Mouse (Mus musculus) erythroblast, embryonic 14.5 days (primary cell): ENCODE data around the gene Pcsk5. TPM values are rescaled to one million over a fixed set of nuclear protein-coding genes. Genes with fewer than 3 reads are reported as not detected.

ENCODE experiments used
- H3K27me3 ChIP-seq: 2 replicates; pipeline ENCODE4 v1.6.1; 2012; ENCODE audit warnings: inconsistent platforms; ENCODE audit not compliant: control insufficient read depth
- H3K36me3 ChIP-seq: 2 replicates; pipeline ENCODE4 v1.6.1; 2012; ENCODE audit warnings: mild to moderate bottlenecking, inconsistent platforms; ENCODE audit not compliant: control insufficient read depth
- H3K4me1 ChIP-seq: 2 replicates; pipeline ENCODE4 v1.6.1; 2012; ENCODE audit warnings: inconsistent platforms; ENCODE audit not compliant: control insufficient read depth
- H3K4me3 ChIP-seq: replicated peaks from 2 replicates; pipeline ENCODE3; 2012; ENCODE audit warnings: moderate library complexity, mild to moderate bottlenecking, inconsistent platforms
- H3K9me3 ChIP-seq: 2 replicates; pipeline ENCODE4 v1.6.1; 2012; ENCODE audit warnings: low read length, inconsistent platforms, mixed read lengths; ENCODE audit not compliant: control insufficient read depth
- GATA1 ChIP-seq: IDR thresholded peaks from 2 replicates; pipeline ENCODE4 v1.6.1; 2012; ENCODE audit warnings: low read length, inconsistent platforms, mixed read lengths
- TAL1 ChIP-seq: IDR thresholded peaks from 3 replicates; pipeline ENCODE4 v1.6.1; 2012; ENCODE audit warnings: low read length, inconsistent platforms, mixed read lengths
- polyA plus RNA-seq: library from polyadenylated mRNA; stranded (reverse); fragments of >175 nt; gene quantifications from 2 replicates; pipeline ENCODE4 v1.2.3, GENCODE M21; 2012

The Pcsk5 gene
- polyA plus RNA-seq, 1 experiment, result not detected

DNA sequence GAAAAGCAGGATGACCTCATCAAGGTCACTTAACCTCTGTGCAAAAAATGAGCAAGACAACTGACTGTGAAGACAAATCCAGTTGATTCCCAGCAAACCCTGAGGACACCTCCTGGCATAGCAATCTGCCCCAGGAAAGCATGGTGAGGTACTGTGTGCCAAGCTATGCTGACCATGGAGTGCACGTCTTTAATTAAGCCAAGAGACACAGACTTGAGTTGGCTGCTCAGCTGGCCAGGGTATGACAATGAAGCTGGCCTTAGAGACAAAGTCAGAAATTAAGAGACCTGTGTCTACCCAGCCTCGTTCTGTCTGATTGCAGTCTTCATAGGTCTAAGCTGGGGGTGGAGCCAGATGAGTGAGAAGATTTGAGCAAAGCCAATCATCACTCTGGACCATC is 72.4 kb downstream of the Pcsk5 start:
- TF ChIP-seq TAL1 (no peak), GATA1 (no peak)
- Histone ChIP-seq H3K4me3 (no peak overlapping the region), H3K27me3 (no peaks in the 10 kb centered on the region), H3K9me3 (no peaks in the 10 kb centered on the region), H3K36me3 (no peaks in the 10 kb centered on the region), H3K4me1 (no peaks in the 10 kb centered on the region)

DNA sequence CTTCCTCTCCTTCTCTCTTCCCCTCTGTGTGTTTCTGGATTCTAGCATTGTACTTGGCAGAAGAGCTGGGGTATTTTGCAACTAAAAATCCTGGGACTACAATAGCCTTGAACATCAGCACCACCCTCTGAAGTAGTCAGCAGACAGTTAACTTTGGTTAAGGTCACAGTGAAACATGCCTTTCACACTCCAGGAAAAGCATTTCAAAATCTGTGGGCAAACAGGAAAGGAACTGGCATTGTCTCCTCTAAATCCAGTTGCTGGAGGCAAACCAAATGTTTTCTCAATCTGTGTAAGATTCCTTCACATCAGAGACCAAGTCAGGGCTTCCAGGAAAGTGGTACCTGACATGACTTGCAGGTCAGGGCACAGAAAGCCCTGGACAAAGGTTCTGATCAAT is 74.7 kb downstream of the Pcsk5 start:
- Histone ChIP-seq H3K4me1 (no peaks in the 10 kb centered on the region), H3K27me3 (no peaks in the 10 kb centered on the region), H3K4me3 (no peak overlapping the region), H3K9me3 (no peaks in the 10 kb centered on the region), H3K36me3 (no peaks in the 10 kb centered on the region)
- TF ChIP-seq GATA1 (no peak), TAL1 (no peak)

DNA sequence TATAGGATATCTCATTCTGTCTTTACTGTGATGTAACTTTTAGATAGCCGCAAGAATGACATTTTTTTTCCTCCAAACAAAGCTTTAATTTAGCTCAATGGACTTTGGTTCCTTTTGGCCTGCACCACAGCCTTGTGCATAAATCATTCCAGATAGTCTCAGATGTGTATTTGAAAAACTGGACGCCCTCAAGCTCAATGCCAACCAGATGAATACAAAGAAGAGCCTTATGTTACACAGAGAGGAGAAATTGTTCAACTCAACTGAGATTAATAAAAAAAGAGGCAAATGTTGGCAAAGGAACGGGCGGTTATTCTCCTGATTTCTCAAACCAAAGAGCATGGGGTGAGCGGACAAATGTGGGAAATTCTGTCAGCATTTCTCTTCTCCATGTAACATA is 75.8 kb downstream of the Pcsk5 start:
- H3K36me3 ChIP-seq, result no peaks in the 10 kb centered on the region
- no peaks in the 10 kb centered on the region for H3K27me3 ChIP-seq
- no peaks in the 10 kb centered on the region for H3K9me3 ChIP-seq
- H3K4me3 ChIP-seq, result no peak overlapping the region
- H3K4me1 ChIP-seq, result no peaks in the 10 kb centered on the region
- no peak for TF ChIP-seq GATA1
- TF ChIP-seq TAL1, result no peak

DNA sequence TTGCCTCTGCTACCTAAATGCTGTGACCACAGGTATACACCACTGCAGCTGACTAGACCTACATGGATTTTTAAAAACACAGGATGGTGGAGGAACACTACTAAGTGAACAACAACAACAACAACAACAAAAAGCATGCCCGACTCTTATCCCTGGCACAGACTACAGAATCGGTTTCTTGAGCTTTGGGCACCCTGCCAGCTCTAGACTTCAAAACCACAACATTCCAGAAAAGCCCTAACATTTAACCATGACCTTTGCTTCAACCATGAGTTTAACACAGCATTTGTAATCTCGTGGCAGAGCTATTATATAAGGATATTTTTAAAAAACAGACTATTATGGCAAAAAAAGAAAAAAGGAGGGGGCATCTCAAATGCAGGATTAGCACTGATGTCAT is 84.6 kb downstream of the Pcsk5 start:
- no peaks in the 10 kb centered on the region for H3K36me3 ChIP-seq
- TF ChIP-seq TAL1 (no peak), GATA1 (no peak)

DNA sequence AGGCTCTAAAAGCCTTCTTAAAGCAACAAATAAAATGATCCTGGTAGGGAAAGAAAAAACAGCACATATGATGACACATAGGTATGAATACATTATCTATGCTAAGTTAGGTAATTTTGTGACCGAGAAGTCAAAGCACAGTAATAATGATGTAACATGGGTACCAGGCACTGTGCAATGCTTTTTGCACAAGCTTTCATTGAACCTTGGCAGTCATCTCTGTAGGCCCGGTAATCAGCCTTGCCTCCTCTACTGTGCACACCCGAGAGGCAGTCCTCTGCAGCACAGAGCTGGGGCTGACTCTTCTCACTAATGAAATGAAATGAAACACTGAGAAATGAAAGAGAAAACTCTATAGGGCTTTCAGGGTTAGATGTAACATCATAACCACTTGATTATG is 89.1 kb downstream of the Pcsk5 start:
- H3K4me1 ChIP-seq, result no peaks in the 10 kb centered on the region
- no peaks in the 10 kb centered on the region for H3K27me3 ChIP-seq
- H3K36me3 ChIP-seq, result no peaks in the 10 kb centered on the region
- H3K9me3 ChIP-seq, result no peaks in the 10 kb centered on the region
- TF ChIP-seq GATA1, result no peak
- no peak for TF ChIP-seq TAL1
- H3K4me3 ChIP-seq, result no peak overlapping the region

More for the DNA sequence above, 84.6 kb downstream of the Pcsk5 start:
- Histone ChIP-seq H3K4me1 (no peaks in the 10 kb centered on the region), H3K27me3 (no peaks in the 10 kb centered on the region), H3K4me3 (no peak overlapping the region), H3K9me3 (no peaks in the 10 kb centered on the region)

DNA sequence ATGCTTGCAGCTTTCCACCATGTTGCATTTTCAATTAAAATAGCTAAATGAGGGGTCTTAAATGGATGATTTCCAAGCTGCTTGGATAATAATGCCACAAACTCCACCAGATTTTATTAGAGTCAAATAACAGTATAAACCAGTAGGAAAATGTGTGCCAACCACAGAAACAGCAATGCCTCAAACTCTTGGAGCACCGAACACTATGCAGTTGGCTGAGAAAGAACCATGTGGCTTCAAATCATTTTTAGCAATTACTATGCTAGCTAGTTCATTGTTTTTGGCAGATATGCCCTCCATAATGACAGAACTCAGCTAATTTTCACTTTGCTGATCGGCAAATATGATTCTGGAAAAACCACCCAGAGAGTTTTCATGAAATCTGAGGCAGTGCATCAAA is 92.1 kb downstream of the Pcsk5 start:
- H3K4me3 ChIP-seq, result no peak overlapping the region
- no peaks in the 10 kb centered on the region for H3K36me3 ChIP-seq
- no peaks in the 10 kb centered on the region for H3K9me3 ChIP-seq
- H3K4me1 ChIP-seq, result no peaks in the 10 kb centered on the region
- H3K27me3 ChIP-seq, result no peaks in the 10 kb centered on the region
- TF ChIP-seq GATA1, result no peak
- no peak for TF ChIP-seq TAL1

DNA sequence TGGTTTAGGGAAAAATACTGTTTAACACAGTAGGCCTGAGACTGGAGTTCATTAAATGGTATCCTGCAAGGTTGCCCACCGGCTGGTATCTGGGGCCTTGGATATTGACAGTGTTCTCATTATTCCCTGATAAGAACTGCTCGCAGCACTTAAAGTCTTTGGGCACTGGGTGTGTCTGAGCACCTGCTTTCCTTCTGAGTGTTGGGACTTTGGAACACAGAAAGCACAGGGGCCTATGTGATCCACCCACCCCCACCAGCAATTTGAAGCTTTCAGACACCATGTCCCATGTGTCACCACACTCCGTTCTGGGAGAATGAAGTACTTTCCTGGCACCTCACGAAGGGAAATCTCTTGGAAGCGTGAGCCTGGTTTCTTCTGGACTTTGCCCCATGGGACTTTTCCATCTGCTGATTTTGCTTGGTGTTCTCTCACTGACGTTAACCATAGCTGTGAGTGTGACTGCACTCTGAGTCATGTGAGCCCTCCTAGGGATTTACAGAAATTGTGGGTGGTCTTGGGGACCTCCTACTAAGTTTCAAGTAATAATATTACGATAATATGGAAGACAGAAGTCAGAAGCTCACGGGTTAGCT is 92.9 kb downstream of the Pcsk5 start:
- no peak for TF ChIP-seq TAL1
- Histone ChIP-seq H3K4me3 (no peak overlapping the region), H3K9me3 (no peaks in the 10 kb centered on the region), H3K4me1 (no peaks in the 10 kb centered on the region), H3K27me3 (no peaks in the 10 kb centered on the region), H3K36me3 (no peaks in the 10 kb centered on the region)

DNA sequence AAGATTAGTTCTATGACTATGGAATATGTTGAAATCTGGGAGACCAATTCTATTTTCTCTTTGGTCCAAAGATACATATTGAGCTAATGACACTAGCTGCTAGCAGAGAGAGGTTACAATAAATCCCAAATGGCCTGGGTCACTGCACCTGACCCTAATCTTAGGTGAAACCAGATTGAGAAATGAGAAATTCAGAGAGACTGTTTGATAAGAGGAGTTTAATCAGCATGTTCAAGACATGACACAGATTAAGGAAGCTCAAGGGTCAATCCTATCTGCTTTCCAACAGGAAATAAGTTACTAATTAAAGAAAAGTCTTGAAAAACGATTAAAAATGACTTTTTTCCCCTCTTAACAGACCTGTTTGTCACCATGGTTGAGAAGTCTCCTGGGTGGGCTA is 96.0 kb downstream of the Pcsk5 start:
- Histone ChIP-seq H3K4me3 (no peak overlapping the region), H3K36me3 (no peaks in the 10 kb centered on the region), H3K4me1 (no peaks in the 10 kb centered on the region), H3K9me3 (no peaks in the 10 kb centered on the region), H3K27me3 (no peaks in the 10 kb centered on the region)
- no peak for TF ChIP-seq TAL1
- TF ChIP-seq GATA1, result no peak

DNA sequence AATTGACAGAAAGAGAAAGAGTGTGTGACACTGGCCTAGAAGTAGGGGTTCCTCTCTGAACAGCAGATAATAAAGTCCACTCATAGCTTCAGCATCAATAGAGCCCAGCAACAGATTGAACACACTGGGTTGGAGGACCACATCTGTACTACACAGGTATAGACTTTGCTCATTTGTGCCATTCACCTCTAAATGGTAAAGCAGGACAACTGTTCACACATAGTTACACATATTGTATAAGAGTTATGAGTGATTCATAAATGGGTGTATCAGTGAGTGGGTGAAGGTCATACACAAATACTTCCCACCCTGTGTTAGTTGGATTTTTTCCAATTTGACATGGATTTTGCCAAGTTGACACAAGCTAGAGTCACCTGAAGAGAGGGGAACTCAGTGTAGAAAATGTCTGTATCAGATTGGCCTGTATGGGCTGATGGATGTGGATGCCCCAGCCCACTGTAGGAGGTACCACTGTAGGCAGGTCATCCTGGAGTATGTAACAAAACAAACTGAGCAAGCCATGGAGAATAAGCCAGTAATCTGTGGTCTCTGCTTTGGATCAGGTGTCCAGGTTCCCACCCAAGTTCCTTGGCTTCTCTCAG is 104.7 kb downstream of the Pcsk5 start:
- H3K4me3 ChIP-seq, result no peak overlapping the region
- H3K9me3 ChIP-seq, result no peaks in the 10 kb centered on the region
- H3K27me3 ChIP-seq, result no peaks in the 10 kb centered on the region
- H3K4me1 ChIP-seq, result no peaks in the 10 kb centered on the region
- no peaks in the 10 kb centered on the region for H3K36me3 ChIP-seq
- TF ChIP-seq TAL1 (no peak), GATA1 (no peak)

DNA sequence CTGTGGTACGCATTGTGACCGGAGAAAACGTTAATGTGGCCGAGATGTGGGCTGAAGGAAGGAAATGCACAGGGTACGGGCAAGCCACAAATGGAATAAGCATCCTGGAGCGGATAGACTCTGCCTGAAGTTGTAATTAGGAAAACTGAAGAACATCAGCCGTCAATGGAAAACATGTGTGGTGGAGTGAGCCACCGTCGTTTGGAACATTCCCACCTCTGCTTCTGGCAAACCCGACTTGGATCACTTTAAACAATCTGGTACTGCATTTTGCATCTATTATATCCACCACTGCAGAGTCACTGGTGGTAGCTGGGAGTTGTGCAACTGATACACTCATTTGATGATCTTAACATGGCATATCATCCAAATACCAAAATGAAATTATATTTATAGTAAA is 120.4 kb downstream of the Pcsk5 start:
- H3K27me3 ChIP-seq, result no peaks in the 10 kb centered on the region
- TF ChIP-seq TAL1 (no peak), GATA1 (no peak)
- H3K9me3 ChIP-seq, result no peaks in the 10 kb centered on the region
- no peaks in the 10 kb centered on the region for H3K36me3 ChIP-seq
- H3K4me1 ChIP-seq, result no peaks in the 10 kb centered on the region
- no peak overlapping the region for H3K4me3 ChIP-seq
